8 mouse cellular contexts compared by ENCODE assay signal in genomic region chr19:18631161-18631643, GRCm38 (mm10). TPM values are rescaled to one million over a fixed set of nuclear protein-coding genes. Genes with fewer than 3 reads are reported as not detected.
DNase-seq lines count a peak whose midpoint lies in the region; ATAC-seq lines count a peak whose summit lies in the region.

No protein-coding gene starts in this region.

- H3K4me3 ChIP-seq in embryonic facial prominence, embryonic 15.5 days (replicated peaks): peak overlapping the region; percentile 84
- peak overlapping the region; percentile 75 for H3K4me3 ChIP-seq in heart, embryonic 12.5 days
- H3K4me3 ChIP-seq in kidney, embryonic 14.5 days (ENCODE audit: low read length): peak overlapping the region; percentile 75
- H3K4me3 ChIP-seq in liver, embryonic 12.5 days: peak overlapping the region; percentile 83
- peak overlapping the region; percentile 91 for H3K4me3 ChIP-seq in stomach, embryonic 16.5 days (replicated peaks; ENCODE audit: low read length)

- peaks cover 17% of the 10 kb centered on the region for H3K4me1 ChIP-seq in embryonic facial prominence, embryonic 15.5 days
- H3K4me1 ChIP-seq in heart, embryonic 12.5 days (replicated peaks): peaks cover 10% of the 10 kb centered on the region
- H3K4me1 ChIP-seq in kidney, embryonic 14.5 days (ENCODE audit: control insufficient read depth, insufficient read depth, low read length): peaks cover 10% of the 10 kb centered on the region; the same call in 1 of the 2 replicates
- H3K4me1 ChIP-seq in liver, embryonic 12.5 days: peaks cover 30% of the 10 kb centered on the region
- peaks cover 16% of the 10 kb centered on the region; the same call in 1 of the 2 replicates for H3K4me1 ChIP-seq in stomach, embryonic 16.5 days (ENCODE audit: control insufficient read depth, insufficient read depth, low read length)

- no peaks in the 10 kb centered on the region for H3K36me3 ChIP-seq in embryonic facial prominence, embryonic 15.5 days
- 0 out of 2 replicates have a peak, but pooled peaks cover 3% of the 10 kb centered on the region for H3K36me3 ChIP-seq in heart, embryonic 12.5 days
- no peaks in the 10 kb centered on the region for H3K36me3 ChIP-seq in kidney, embryonic 14.5 days (ENCODE audit: control insufficient read depth, insufficient read depth, low read length)
- no peaks in the 10 kb centered on the region for H3K36me3 ChIP-seq in liver, embryonic 12.5 days
- no peaks in the 10 kb centered on the region for H3K36me3 ChIP-seq in stomach, embryonic 16.5 days (ENCODE audit: control insufficient read depth, insufficient read depth, low read length)

- peak overlapping the region; percentile 81 for H3K4me2 ChIP-seq in embryonic facial prominence, embryonic 15.5 days (replicated peaks)
- peak overlapping the region; percentile 70 for H3K4me2 ChIP-seq in heart, embryonic 12.5 days
- H3K4me2 ChIP-seq in kidney, embryonic 14.5 days (replicated peaks; ENCODE audit: low read depth, low read length): peak overlapping the region; percentile 70
- peak overlapping the region; percentile 87 for H3K4me2 ChIP-seq in liver, embryonic 12.5 days
- H3K4me2 ChIP-seq in stomach, embryonic 16.5 days (ENCODE audit: low read depth, low read length): peak overlapping the region; percentile 53

- peak; percentile 58 for DNase-seq in embryo, embryonic 10 days (ENCODE audit: low spot score)
- DNase-seq in embryo, embryonic 9.5 days (ENCODE audit: extremely low spot score): no peak
- peak; percentile 63 to 77 for DNase-seq in monocyte, adult 2 months (ENCODE audit: low read depth in 1 of 2, low spot score in 2 of 2)

- H3K9ac ChIP-seq in embryonic facial prominence, embryonic 15.5 days: peak overlapping the region; percentile 56
- H3K9ac ChIP-seq in heart, embryonic 12.5 days: peak overlapping the region; percentile 83
- peak overlapping the region; percentile 78 for H3K9ac ChIP-seq in kidney, embryonic 14.5 days (ENCODE audit: low read depth, low read length)
- H3K9ac ChIP-seq in liver, embryonic 12.5 days: peak overlapping the region; percentile 82
- H3K9ac ChIP-seq in stomach, embryonic 16.5 days (ENCODE audit: low read length): peak overlapping the region; percentile 85

- no peaks in the 10 kb centered on the region for H3K27me3 ChIP-seq in embryonic facial prominence, embryonic 15.5 days
- no peaks in the 10 kb centered on the region for H3K27me3 ChIP-seq in heart, embryonic 12.5 days (replicated peaks)
- no peaks in the 10 kb centered on the region for H3K27me3 ChIP-seq in kidney, embryonic 14.5 days (ENCODE audit: control insufficient read depth, insufficient read depth, low read length)
- no peaks in the 10 kb centered on the region for H3K27me3 ChIP-seq in liver, embryonic 12.5 days (replicated peaks)
- H3K27me3 ChIP-seq in stomach, embryonic 16.5 days (ENCODE audit: control insufficient read depth, insufficient read depth, low read length): no peaks in the 10 kb centered on the region

- under 1% methylated on average over 40 of the region's 40 CpGs for WGBS in embryonic facial prominence, embryonic 15.5 days
- WGBS in heart, embryonic 12.5 days: under 1% methylated on average over 40 of the region's 40 CpGs
- WGBS in kidney, embryonic 14.5 days: under 1% methylated on average over 40 of the region's 40 CpGs
- WGBS in liver, embryonic 12.5 days (ENCODE audit: insufficient replicate concordance): under 1% methylated on average over 40 of the region's 40 CpGs
- WGBS in stomach, embryonic 16.5 days: under 1% methylated on average over 40 of the region's 40 CpGs

- H3K27ac ChIP-seq in embryonic facial prominence, embryonic 15.5 days (replicated peaks): peak overlapping the region; percentile 90
- peak overlapping the region; percentile 76 for H3K27ac ChIP-seq in heart, embryonic 12.5 days (ENCODE audit: poor library complexity, severe bottlenecking)
- peak overlapping the region; percentile 76 for H3K27ac ChIP-seq in kidney, embryonic 14.5 days (ENCODE audit: low read depth, low read length)
- peak overlapping the region; percentile 81 for H3K27ac ChIP-seq in liver, embryonic 12.5 days
- peak overlapping the region; percentile 95 for H3K27ac ChIP-seq in stomach, embryonic 16.5 days (ENCODE audit: low read length)

- H3K9me3 ChIP-seq in embryonic facial prominence, embryonic 15.5 days (replicated peaks): no peaks in the 10 kb centered on the region
- no peaks in the 10 kb centered on the region for H3K9me3 ChIP-seq in heart, embryonic 12.5 days (replicated peaks)
- H3K9me3 ChIP-seq in kidney, embryonic 14.5 days (ENCODE audit: control insufficient read depth, low read length): no peaks in the 10 kb centered on the region
- H3K9me3 ChIP-seq in liver, embryonic 12.5 days (replicated peaks): no peaks in the 10 kb centered on the region
- no peaks in the 10 kb centered on the region for H3K9me3 ChIP-seq in stomach, embryonic 16.5 days (replicated peaks; ENCODE audit: control insufficient read depth, low read length)

- ATAC-seq in embryonic facial prominence, embryonic 15.5 days (ENCODE audit: insufficient number of reproducible peaks, low FRiP score, low TSS enrichment, low read depth): peak; percentile 46; the same call in 1 of the 2 replicates
- ATAC-seq in heart, embryonic 12.5 days (ENCODE audit: insufficient number of reproducible peaks, low FRiP score): peak; percentile 81
- ATAC-seq in kidney, embryonic 14.5 days (ENCODE audit: low FRiP score, low TSS enrichment): peak; percentile 69
- peak; percentile 62 for ATAC-seq in liver, embryonic 12.5 days
- peak; percentile 70 for ATAC-seq in stomach, embryonic 16.5 days (ENCODE audit: insufficient read depth, low FRiP score)

RNA-seq across cellular contexts. Expression of gene Ostf1, which starts 0.4 kb away (rescaled TPM):
- 124 and 125 TPM in 2 replicates for polyA plus RNA-seq in embryonic facial prominence, embryonic 15.5 days (2015; fragmentation: Nextera tagmentation; extraction: Ambion mirVana)
- polyA plus RNA-seq in heart, embryonic 12.5 days (2016; fragmentation: Nextera tagmentation; extraction: Ambion mirVana): 59.5 and 60.4 TPM in 2 replicates
- polyA plus RNA-seq in kidney, embryonic 14.5 days (2014; fragmentation: Nextera tagmentation; extraction: Ambion mirVana): 96.8 and 101 TPM in 2 replicates
- polyA plus RNA-seq in liver, embryonic 12.5 days (2016; fragmentation: Nextera tagmentation; extraction: Ambion mirVana): 60.8 and 65.1 TPM in 2 replicates
- 115 and 119 TPM in 2 replicates for polyA plus RNA-seq in stomach, embryonic 16.5 days (2015; fragmentation: Nextera tagmentation; extraction: Ambion mirVana)

RNA-seq across cellular contexts. Expression of gene Nmrk1, which starts 0.5 kb away (rescaled TPM):
- polyA plus RNA-seq in embryonic facial prominence, embryonic 15.5 days (2015; fragmentation: Nextera tagmentation; extraction: Ambion mirVana): 20.0 and 21.0 TPM in 2 replicates
- 5.7 and 6.3 TPM in 2 replicates for polyA plus RNA-seq in heart, embryonic 12.5 days (2016; fragmentation: Nextera tagmentation; extraction: Ambion mirVana)
- polyA plus RNA-seq in kidney, embryonic 14.5 days (2014; fragmentation: Nextera tagmentation; extraction: Ambion mirVana): 17.8 and 18.5 TPM in 2 replicates
- polyA plus RNA-seq in liver, embryonic 12.5 days (2016; fragmentation: Nextera tagmentation; extraction: Ambion mirVana): 6.3 and 7.2 TPM in 2 replicates
- 12.1 and 14.9 TPM in 2 replicates for polyA plus RNA-seq in stomach, embryonic 16.5 days (2015; fragmentation: Nextera tagmentation; extraction: Ambion mirVana)

RNA-seq across cellular contexts. Expression of gene Carnmt1, which starts 39.4 kb away (rescaled TPM):
- polyA plus RNA-seq in embryonic facial prominence, embryonic 15.5 days (2015; fragmentation: Nextera tagmentation; extraction: Ambion mirVana): 32.3 and 36.5 TPM in 2 replicates
- 32.3 and 34.9 TPM in 2 replicates for polyA plus RNA-seq in heart, embryonic 12.5 days (2016; fragmentation: Nextera tagmentation; extraction: Ambion mirVana)
- polyA plus RNA-seq in kidney, embryonic 14.5 days (2014; fragmentation: Nextera tagmentation; extraction: Ambion mirVana): 44.8 TPM in 2 replicates
- polyA plus RNA-seq in liver, embryonic 12.5 days (2016; fragmentation: Nextera tagmentation; extraction: Ambion mirVana): 45.4 and 46.8 TPM in 2 replicates
- 15.4 and 16.6 TPM in 2 replicates for polyA plus RNA-seq in stomach, embryonic 16.5 days (2015; fragmentation: Nextera tagmentation; extraction: Ambion mirVana)
